Mouse (Mus musculus): ENCODE measurements around the gene Ppil1.
"Not testable (repeated sequence)": the region's sequence is repeated elsewhere in the genome, so short reads cannot be mapped to it uniquely, and the experiment has no call there.

Gene Ppil1

GRCm38 (mm10) chr17:29251608-29252390 lies 12.2 kb downstream of the Ppil1 start:
- DNase-seq (ENCODE audit: low read depth), result no peak

- DNase-seq (ENCODE audit: low read depth), result not testable (repeated sequence)
These were observed 13.0 kb downstream of the Ppil1 start for GRCm38 (mm10) chr17:29251006-29251405.

- no peak for DNase-seq (ENCODE audit: low read depth)
These were observed 14.5 kb downstream of the Ppil1 start for GRCm38 (mm10) chr17:29249512-29249911.

GRCm38 (mm10) chr17:29247881-29248280 lies 16.1 kb downstream of the Ppil1 start:
- peak; percentile 46 for DNase-seq (ENCODE audit: low read depth)

- peak; percentile 77 for DNase-seq (ENCODE audit: low read depth)
These were observed 17.4 kb downstream of the Ppil1 start for GRCm38 (mm10) chr17:29246602-29247001.

- DNase-seq (ENCODE audit: low read depth), result no peak
These were observed 18.3 kb downstream of the Ppil1 start for GRCm38 (mm10) chr17:29245725-29246124.

GRCm38 (mm10) chr17:29244912-29245311 lies 19.1 kb downstream of the Ppil1 start:
- no peak for DNase-seq (ENCODE audit: low read depth)

- no peak for DNase-seq (ENCODE audit: low read depth)
These were observed 25.5 kb downstream of the Ppil1 start for GRCm38 (mm10) chr17:29238421-29238945.

GRCm38 (mm10) chr17:29237772-29238420 lies 26.1 kb downstream of the Ppil1 start, which contains the start of gene Cpne5:
TSS of gene Cpne5 (minus strand) at chr17:29238167.
- no peak for DNase-seq (ENCODE audit: low read depth)

GRCm38 (mm10) chr17:29237267-29237771 lies 26.7 kb downstream of the Ppil1 start:
- no peak for DNase-seq (ENCODE audit: low read depth)

- no peak for DNase-seq (ENCODE audit: low read depth)
These were observed 27.9 kb downstream of the Ppil1 start for GRCm38 (mm10) chr17:29236111-29236510.

GRCm38 (mm10) chr17:29231109-29231508 lies 32.9 kb downstream of the Ppil1 start:
- no peak for DNase-seq (ENCODE audit: low read depth)

- no peak for DNase-seq (ENCODE audit: low read depth)
These were observed 43.4 kb downstream of the Ppil1 start for GRCm38 (mm10) chr17:29220631-29221030.

- no peak for DNase-seq (ENCODE audit: low read depth)
These were observed 46.0 kb downstream of the Ppil1 start for GRCm38 (mm10) chr17:29218017-29218416.

- DNase-seq (ENCODE audit: low read depth), result no peak
These were observed 47.9 kb downstream of the Ppil1 start for GRCm38 (mm10) chr17:29216078-29216477.

GRCm38 (mm10) chr17:29214655-29215054 lies 49.3 kb downstream of the Ppil1 start:
- no peak for DNase-seq (ENCODE audit: low read depth)

GRCm38 (mm10) chr17:29214193-29214456 lies 49.9 kb downstream of the Ppil1 start:
- no peak for DNase-seq (ENCODE audit: low read depth)

- DNase-seq (ENCODE audit: low read depth), result no peak
These were observed 50.4 kb downstream of the Ppil1 start for GRCm38 (mm10) chr17:29213381-29214192.

GRCm38 (mm10) chr17:29211836-29212235 lies 52.1 kb downstream of the Ppil1 start:
- no peak for DNase-seq (ENCODE audit: low read depth)

GRCm38 (mm10) chr17:29210037-29210436 lies 53.9 kb downstream of the Ppil1 start:
- no peak for DNase-seq (ENCODE audit: low read depth)

- no peak for DNase-seq (ENCODE audit: low read depth)
These were observed 57.9 kb downstream of the Ppil1 start for GRCm38 (mm10) chr17:29206052-29206451.

GRCm38 (mm10) chr17:29202604-29203003 lies 61.4 kb downstream of the Ppil1 start:
- no peak for DNase-seq (ENCODE audit: low read depth)

All from fibroblast of lung, adult 2 months (primary cell).